Mouse (Mus musculus): ENCODE results near the gene Mief1. TPM values are rescaled to one million over a fixed set of nuclear protein-coding genes. Genes with fewer than 3 reads are reported as not detected.

The Mief1 gene
- total RNA-seq (2023): 28.7 and 42.6 TPM in 2 replicates

GRCm38 (mm10) chr15:80233733-80234509 lies at the start of gene Mief1:
Gene Mief1 (plus strand): TSS chr15:80234018.

GRCm38 (mm10) chr15:80235535-80235934 lies 1.7 kb downstream of the Mief1 start, which contains the start of gene AC140267.1:
Gene AC140267.1 (plus strand): TSS chr15:80235835.

GRCm38 (mm10) chr15:80254847-80255645 lies 21.2 kb downstream of the Mief1 start, which contains the start of gene Atf4:
Gene Atf4 (plus strand): TSS chr15:80255184.

GRCm38 (mm10) chr15:80263610-80264575 lies 30.1 kb downstream of the Mief1 start, which contains the start of gene Rps19bp1:
Gene Rps19bp1 (minus strand): TSS chr15:80264315.

GRCm38 (mm10) chr15:80286851-80287415 lies 53.1 kb downstream of the Mief1 start, which contains the start of gene Cacna1i:
Gene Cacna1i (plus strand): TSS chr15:80287238.

Other genes with a start within 250 kb of the Mief1 start
- gene Pdgfb, start 219.0 kb upstream of the Mief1 start, total RNA-seq (2023): 0.25 and 0.61 TPM in 2 replicates
- 2.9 and 5.6 TPM in 2 replicates for gene Syngr1, start 142.7 kb upstream of the Mief1 start, total RNA-seq (2023)
- 281 and 303 TPM in 2 replicates for gene Rpl3, start 142.2 kb upstream of the Mief1 start, total RNA-seq (2023)
- 15.0 and 15.9 TPM in 2 replicates for gene Tab1, start 100.9 kb upstream of the Mief1 start, total RNA-seq (2023)
- gene Mgat3, start 60.3 kb upstream of the Mief1 start, total RNA-seq (2023): not detected in 2 replicates
- 16.3 TPM in 1 of 2 replicates, not detected in the other for gene AC140267.1, start 1.8 kb downstream of the Mief1 start, total RNA-seq (2023)
- gene Atf4, start 21.2 kb downstream of the Mief1 start, total RNA-seq (2023): 508 and 512 TPM in 2 replicates
- 12.9 and 15.0 TPM in 2 replicates for gene Rps19bp1, start 30.3 kb downstream of the Mief1 start, total RNA-seq (2023)
- gene Cacna1i, start 53.2 kb downstream of the Mief1 start, total RNA-seq (2023): 0.03 and 0.05 TPM in 2 replicates